Mouse (Mus musculus) WW6 (cell line): ENCODE measurements around the gene Syce3.
A peak's percentile ranks its signal among the peaks of the same experiment; 100 is the strongest.
"Not testable (repeated sequence)": the region's sequence is repeated elsewhere in the genome, so short reads cannot be mapped to it uniquely, and the experiment has no call there.

Experiments
- DNase-seq: peaks from one replicate; pipeline ENCODE4 v3.0.0-alpha.2; 2013; ENCODE audit warnings: low read depth, low spot score

Gene Syce3

DNA sequence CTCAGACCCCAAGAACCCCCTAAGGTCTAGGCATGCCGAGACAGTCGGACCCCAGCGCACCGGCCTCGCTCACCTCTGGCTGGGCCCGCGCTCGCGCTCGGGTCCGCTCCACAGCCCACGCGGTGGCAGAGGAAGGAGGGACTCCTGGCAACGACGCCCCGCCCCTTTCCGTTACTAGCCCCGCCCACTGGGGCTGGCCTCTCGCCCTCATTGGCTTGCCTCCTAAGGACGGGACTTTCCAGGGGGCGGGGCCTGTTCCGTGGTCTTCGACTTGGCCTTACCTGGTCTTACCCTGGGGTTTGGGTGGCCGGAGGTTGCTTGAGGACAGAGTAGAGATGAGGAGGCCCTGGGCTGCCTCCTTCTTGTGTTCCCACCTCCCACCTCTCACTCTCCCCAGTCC is at the start of gene Syce3:
TSS of gene Syce3 (minus strand) at position 386 of the 400 bp plus-strand sequence.
- DNase-seq: peak; percentile 45

DNA sequence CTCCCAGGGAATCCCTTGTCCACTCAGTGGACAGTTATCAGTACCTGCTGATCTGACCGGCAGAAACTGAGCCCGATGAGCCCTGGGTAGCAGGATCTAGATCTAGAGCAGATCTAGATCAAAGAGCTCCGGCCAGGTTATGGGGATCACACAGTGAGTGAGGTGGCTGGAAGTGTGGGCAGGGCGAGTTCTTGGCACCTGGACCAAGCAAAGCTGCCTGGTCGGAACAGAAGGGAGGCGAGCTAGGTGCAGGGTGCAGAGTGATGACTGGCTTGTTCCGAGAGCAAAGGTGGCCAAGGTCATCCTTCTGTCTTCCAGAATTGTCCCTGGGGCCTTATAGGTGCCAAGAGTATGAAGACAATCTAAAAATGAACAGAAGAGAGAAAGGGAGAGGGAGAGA is 49.5 kb upstream of the Syce3 start:
- DNase-seq: no peak

DNA sequence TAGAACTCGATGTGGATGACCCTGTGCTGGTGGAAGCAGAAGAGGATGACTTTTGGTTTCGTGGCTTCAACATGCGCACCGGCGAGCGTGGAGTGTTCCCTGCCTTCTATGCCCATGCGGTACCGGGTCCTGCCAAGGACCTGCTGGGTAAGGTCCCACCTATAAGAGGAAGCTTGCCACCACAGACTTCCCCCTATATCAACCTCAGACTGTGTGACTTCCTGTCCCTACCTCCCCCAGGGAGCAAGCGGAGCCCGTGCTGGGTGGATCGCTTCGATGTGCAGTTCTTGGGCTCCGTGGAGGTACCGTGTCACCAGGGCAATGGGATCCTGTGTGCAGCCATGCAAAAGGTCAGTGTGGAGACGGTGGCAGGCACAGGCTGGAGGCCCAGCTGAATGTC is 48.6 kb upstream of the Syce3 start:
- DNase-seq: no peak

DNA sequence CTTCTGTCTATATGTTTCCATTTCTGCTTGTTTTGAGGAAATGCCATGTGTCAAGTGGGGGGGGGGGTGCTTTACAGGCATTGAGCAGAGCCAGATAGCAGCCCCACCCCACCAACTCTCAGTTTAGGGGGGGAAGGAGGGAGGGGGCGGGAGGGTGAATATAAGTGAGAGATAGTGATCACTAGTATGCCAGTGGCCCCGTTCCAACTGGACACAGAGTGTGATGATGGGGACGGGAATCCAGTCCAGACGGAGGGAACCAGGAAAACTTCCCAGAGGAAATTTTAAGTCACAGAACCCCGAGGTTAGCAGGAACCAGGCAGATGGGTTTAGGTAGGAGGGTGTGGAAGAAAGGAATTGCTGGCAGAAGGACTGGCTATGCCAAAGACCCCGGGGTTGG is 45.3 kb upstream of the Syce3 start:
- no peak for DNase-seq

DNA sequence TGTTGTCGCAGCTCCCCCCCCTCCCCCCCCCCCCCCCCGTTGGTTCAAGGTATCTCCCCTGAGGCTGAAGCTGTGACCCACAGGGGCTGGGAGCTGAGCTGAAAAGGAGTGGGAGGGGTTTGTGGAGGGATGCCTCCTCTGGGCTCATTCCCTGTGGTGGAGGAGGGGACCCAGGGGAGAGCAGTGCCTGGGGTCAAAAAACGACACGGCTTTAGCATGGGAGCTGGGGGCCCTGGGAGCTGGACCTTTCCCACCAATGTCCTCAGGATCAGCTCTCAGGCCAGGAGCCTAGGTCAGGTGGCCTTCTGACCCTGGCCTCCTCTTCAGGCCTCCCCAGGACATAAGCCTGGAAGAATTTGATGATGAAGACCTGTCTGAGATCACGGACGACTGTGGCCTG is 44.6 kb upstream of the Syce3 start:
- DNase-seq: no peak

DNA sequence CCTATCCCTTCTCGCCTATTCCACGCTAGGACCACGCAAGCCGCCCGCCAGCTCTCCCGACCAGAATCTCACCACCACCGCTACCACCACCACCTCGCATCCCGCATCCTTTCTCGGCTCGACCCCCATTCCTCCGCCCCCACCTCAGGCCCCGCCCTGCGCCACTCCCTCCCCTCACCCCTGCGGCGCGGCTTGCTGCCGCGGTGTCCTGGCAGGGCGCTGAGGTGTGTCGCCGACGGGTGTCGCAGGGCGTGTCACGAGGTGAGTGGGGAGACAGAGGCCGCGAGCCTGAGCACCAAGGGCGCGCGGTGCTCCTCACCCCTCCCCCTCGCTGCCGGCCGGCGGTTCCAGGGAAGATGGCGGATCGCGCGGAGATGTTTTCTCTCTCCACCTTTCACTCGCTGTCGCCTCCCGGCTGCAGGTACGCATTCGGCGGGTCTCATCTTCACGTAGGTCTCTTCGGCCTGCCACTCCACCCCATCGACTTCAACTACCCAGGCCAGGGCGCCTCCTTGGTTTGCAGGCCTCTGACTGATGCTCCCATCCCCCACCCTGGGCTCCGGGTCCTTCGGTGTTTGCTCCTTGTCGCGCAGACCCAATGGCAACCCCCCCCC is 43.7 kb upstream of the Syce3 start, which contains the start of gene Mapk8ip2:
TSS of gene Mapk8ip2 (plus strand) at position 49 of the 614 bp plus-strand sequence.
- no peak for DNase-seq

DNA sequence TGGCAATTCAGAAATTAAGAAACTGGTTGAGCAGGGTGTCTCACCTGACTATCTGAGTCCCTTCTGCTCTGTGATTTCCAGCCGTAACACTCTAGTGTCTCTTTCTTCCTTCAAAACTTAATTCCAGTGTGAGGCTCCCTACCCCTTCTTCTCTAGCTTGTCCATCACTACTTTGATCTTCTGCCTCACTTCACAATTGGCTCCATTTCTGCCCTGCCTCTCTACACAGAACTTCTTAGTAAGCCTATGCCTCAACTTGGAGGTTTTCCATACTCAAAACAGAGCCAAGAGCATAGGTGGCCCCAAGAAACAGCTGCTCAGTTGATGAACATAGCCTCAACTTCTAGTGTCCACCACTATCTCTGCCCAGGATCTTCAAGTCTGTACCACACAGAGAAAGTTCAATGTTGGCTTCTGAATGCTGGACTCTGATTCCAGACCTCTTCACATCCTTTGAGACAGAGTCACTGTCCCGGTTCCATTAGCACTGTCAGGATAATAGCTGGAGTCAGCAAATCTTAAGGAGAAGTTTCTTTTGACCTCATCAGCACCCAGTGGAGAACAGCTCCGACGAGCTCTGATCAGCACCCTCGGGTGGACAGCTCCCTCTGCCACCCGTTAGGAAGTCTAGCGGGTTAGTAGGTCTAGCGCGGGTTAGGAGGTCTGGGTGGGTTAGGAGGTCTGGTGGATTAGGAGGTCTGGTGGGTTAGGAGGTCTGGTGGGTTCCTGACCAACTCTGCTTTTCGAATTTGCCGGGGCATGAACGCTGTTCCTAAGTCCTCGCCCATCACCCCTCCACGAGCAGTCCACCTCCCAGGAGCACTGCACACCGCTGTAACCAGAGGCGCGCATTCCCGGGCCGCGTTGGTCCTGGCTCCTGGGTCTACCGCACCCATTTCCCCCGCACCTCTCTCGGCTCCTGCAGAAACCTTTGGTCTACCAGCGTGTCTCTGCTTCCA is 42.9 kb upstream of the Syce3 start:
- no peak for DNase-seq

DNA sequence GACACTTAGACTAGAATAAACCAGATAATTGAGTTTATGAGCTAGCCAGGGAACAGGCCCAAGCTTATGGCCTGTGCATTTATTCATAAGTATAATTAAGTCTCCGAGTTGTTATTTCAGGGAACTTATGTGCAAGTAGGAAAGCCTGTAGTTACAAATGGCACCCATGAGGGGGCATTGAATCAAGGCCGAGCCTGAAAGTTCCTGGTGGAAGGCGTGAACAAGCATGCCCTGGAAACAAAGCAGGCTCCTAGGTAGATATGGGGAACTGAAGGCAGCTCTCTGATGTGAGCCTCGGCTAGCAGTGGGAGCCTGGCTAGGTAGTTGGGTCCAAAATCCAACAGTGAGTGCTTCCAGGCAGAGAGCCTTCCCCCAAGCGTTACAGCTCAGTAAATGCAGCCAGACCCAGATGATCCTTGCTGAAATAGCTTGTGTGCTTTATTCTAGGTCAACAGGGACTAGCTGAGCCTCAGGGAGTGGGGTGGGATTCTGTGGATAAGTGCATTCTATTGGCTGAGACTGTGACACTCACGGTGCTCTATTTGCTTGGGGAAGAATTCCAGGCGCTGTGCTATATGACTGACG is 32.3 kb upstream of the Syce3 start:
- no peak for DNase-seq

DNA sequence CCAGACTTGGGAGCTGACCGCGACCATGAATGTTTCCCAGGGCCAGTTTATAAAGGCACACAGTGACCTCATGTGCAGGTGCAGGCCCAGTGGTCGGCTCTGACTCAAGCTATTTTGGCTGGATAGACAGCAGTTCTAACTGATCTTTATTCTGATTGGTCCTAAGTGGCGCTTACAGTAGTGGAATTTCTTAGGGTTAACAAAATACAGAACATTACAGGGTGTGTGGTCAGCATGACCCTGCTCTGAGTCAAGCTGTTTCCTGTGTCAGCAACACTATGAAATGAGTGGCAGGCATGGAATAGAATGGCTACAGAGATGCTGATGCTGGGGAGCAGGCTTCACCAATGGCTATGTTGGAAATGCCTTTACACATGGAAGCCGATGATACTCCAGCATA is 25.6 kb upstream of the Syce3 start:
- no peak for DNase-seq

DNA sequence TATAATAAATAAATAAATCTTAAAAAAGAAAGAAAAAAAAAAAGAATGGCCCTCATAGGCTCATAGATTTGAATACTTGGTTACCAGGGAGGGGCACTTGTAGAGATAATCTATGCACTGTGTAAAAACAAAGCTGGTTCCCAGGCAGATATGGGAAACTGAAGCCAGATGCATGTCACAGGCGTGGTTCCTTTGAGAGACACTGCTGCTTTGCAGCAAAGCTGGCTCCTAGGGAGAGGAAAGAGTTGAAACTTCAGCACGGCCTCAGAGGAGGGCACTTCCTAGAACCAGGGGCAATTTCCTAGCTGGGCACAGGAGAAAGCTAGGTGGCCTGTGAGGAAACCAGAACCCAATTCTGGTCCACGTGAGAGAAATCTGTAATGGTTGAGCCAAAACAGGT is 23.8 kb upstream of the Syce3 start:
- no peak for DNase-seq

DNA sequence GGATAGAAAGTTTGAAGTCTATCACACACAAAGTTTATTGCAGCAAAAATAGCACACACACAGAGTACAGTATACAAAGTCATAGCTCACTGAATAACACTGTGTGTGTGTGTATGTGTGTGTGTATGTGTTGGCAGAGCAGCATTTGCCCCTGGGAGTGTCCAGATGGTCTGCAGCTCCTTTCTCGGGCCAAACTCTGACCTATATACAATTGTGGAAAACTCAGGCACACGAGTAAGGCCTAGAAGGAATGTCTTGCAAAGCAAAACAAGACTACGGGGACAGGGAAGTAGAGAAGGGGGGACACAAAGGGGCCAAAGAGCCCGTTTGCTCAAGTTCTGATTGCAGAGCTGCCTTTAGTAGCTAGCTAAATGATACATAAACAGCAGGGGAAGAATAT is 22.6 kb upstream of the Syce3 start:
- no peak for DNase-seq

DNA sequence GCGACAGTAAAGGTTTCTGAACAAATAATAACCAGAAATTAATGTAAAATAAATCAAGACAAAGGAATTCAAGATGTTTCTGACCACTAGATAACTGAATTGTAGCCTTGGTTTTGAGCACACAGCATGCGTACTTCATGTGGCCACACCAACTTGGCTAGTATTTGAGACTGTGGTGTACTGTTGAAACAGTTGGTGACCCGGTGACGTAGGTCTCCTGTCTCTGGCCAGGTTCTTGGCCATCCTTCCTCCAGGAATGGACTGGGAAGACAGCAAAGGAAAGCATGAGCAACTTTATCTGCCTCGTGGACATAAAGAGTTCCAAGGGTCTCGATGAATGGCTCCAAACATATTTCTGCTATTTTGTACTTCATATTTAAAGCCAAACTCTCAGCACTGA is 21.5 kb upstream of the Syce3 start:
- DNase-seq: no peak

DNA sequence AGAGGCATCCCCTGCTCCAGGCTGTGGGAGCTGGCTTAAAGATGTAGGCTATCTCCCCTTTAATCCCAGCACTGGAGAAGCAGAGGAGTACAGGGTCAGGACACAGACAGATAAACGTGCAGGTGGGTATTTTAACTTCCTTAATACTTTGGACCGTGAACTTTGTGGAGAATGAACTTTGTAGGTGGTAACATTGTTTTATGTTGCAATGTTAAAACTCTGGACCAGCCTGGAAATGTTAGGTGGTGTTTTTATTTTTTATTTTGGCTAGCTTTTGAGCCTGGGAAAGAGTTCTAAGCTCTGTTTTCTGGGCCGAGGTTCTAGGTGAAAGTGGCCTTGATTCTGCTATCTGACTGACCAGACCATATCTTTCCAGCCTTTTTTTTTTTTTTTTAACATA is 21.0 kb upstream of the Syce3 start:
- no peak for DNase-seq

DNA sequence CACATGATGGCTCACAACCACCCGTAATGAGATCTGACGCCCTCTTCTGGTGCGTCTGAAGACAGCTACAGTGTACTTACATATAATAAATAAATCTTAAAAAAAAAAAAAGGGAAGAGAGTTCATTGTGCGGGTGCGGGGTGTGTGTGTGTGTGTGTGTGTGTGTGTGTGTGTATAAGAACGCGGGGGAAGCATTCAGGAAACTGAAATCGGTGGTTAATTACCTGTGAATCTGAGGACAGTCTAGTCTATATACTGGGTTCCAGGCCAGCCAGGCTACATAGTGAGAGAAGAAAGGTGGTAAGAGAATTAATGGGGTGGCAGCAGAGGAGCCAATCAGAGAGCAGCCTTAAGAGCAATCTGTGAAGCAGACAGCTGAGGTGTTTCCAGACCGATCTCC is 20.5 kb upstream of the Syce3 start:
- DNase-seq: not testable (repeated sequence)

DNA sequence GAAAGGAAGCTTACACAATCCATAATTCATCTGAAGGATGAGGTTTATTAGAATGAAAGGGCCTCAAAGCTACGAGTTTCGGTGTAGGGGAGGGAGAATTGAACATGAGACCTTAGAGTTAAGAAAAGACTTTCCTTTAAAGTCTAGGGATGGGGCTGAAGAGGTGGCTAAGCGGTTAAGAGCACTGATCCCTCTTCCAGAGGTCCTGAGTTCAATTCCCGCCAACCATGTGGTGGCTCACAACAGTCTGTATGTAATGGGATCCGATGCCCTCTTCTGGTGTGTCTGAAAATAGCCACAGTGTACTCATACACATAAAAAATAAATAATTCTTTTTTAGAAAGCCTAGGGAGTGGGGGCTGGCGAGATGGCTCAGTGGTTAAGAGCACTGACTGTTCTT is 20.0 kb upstream of the Syce3 start:
- no peak for DNase-seq

DNA sequence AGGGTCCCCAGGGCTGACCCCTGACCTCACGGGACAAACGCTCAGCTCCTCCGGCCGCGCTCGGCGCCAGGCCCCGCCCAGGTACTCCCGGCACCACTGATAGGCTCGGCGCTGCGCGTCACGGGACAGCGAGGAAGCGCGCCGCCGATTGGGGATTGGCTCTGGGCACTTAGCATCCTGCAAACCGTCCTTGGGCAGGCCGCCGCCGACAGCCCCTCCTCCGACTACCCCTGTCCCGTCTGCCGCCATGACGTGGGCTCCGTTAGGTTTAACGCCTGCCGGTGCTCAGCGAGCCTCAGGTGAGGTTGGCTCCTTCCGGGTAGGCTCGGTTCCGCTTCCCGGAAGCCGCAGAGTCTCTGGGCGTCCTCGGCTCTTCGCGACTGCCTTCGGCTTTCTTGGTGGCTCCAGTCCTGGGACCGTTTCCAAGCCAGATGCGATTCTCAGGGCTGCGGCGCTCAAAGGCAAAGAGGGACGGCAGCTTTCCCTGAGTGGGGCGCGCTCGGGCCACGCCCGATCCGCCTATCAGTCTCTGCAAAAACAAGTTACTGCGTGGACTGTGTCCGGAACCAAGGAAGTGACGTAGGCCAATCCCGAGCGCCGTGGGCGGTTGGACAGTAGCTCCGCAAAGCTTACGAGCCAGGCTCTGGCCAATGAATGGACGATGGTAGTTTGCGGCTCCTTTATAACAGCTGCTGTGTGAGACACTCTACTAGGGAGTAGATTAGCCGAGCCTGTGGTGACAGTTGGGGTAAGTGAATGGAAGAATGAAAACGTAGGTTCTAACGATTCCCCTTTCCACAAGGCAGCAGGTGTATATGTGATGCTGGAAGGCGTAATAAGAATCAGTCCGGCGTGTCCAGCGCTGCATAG is 19.3 kb upstream of the Syce3 start, which contains the start of the genes C730034F03Rik, Gm44502 and Chkb:
TSS of gene C730034F03Rik (plus strand) at position 238 of the 870 bp plus-strand sequence.
TSS of gene Gm44502 (minus strand) at position 345 of the 870 bp plus-strand sequence.
TSS of gene Chkb (minus strand) at position 557 of the 870 bp plus-strand sequence.
- peak; percentile 57 for DNase-seq

DNA sequence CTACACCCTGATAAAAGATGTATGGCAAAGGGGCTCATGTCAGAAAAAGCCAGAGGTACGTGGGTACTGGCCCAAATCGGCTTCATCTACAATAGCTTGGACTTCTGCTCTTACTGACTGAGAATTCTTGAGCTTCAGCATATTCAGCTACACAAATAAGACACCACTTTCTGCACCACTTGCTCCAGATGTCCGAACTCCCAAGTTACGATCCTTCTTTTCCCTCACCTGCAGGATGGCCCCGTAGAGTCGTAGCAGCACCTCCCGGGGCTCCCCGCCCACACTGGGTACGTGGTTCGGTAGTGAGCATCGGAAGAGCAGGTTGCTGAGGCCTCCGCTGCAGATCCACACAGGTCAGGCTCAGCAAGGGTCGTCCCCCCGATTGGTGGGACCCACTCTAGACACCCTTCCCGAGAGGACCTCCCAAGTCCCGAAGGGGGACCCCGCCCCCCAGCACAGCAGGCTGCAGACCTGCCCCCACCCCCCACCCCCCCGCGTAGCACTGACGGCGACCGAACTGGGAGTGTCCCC is 18.6 kb upstream of the Syce3 start:
- no peak for DNase-seq

DNA sequence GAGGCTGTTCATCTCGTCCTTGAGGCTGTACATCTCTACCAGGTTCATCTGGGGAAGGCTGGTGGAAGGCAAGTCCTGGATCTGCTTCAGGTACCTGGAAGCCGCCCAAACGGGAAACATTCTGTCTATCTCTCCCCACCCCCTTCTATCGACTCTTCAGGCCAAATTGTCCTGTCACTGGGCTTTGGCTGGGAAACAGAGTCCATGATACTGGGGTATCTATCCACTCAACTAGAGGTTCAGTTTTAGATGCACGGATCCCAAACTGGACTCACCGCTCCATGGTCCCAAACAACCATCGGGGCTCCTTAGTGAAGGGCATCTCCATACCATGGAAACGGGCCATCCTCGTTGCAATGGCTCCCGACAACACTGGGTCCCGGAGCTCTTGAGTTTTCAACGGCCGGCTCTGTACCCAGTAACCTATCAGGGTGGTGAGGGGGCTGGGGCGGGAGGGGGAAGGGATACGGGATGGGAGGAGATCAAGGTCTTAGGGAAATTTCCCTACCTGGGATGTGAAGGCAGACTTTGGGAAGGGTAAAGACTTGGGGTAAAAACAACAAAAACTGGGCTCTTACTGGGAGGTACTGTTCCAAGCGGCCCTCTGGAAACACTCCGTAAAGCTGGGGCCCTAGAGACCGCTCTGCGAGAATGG is 18.0 kb upstream of the Syce3 start:
- no peak for DNase-seq

DNA sequence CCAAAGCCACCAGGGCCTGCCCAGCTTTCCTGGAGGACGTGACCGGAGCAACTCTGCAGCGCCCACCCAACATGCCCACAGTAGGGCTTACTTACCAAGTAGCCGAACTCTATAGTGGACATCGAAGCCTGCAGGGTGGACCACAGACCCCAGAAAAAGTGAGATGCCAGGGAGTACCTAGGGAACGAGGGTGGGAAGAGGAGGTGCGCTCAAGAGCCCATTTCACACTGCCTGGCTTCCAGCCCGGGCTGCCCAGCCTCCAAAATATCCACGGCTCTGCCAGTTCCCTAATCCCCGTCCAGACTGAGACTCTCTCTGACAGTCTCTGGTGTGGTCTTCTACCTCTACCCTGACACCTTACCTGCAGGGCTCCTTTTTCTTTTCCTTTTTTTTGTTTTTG is 16.4 kb upstream of the Syce3 start:
- no peak for DNase-seq

DNA sequence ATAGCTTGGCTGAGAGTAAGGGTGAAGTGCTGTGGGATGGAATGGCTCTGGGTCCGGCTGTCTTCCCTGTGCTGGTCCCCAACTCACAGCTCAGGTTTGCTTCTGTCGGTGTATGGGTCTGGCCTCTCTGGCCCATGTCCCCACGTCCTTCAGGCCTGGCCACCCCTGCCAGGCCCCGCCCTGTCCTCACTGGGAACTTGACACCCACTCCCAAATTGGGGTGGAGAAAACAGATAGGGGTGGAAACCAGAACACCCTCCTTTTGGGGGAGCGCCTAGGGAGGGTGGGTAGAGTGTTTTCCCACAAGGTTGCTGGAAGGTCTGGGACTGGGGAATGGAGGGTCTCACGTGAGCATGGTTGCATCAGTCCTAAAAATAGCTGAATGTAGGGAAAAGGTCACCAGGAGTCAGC is 15.4 kb upstream of the Syce3 start, which contains the start of gene Cpt1b:
TSS of gene Cpt1b (minus strand) at position 153 of the 411 bp plus-strand sequence.
- no peak for DNase-seq
